Mouse (Mus musculus): ENCODE measurements around the gene Vmac. TPM values are rescaled to one million over a fixed set of nuclear protein-coding genes. Genes with fewer than 3 reads are reported as not detected.

Vmac gene
- polyA plus RNA-seq, 1 experiment: 6.5 TPM

DNA sequence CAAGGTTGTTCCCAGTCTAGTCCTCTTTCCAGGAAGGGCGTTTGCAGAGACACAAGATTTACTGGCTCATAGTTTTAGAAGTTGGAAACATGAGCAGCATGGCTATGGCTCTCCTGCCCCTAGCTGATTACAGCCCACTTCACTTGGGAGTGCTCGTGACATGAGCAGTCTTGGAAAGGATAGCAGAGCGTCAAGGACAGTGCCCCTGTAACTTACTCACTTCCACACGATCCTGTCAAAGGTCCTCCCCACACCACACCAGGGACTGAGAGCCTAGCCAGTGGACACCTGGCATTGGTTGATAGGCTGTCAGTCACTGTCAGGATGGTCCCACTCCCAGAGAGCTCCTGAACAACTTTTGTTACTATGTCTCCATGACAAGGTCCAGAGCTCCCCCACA, 14.8 kb downstream of the Vmac start:
- peaks cover 41% of the 10 kb centered on the region for H3K36me3 ChIP-seq (ENCODE audit: control insufficient read depth, insufficient read depth)
- no peak overlapping the region for H3K4me2 ChIP-seq (ENCODE audit: low read depth)
- no peak overlapping the region for H3ac ChIP-seq (ENCODE audit: control insufficient read depth, insufficient read length)
- no peak for TF ChIP-seq MAX (IDR thresholded peaks at IDR 0.05; ENCODE audit: low read depth)
- TF ChIP-seq MYOG (IDR thresholded peaks at IDR 0.05; ENCODE audit: control insufficient read depth in 1 of 3, insufficient read depth in 1 of 3, insufficient read length in 2 of 3, low read depth in 2 of 3): no peak
- TF ChIP-seq TCF12 (IDR thresholded peaks at IDR 0.05; ENCODE audit: insufficient read depth, poor library complexity, severe bottlenecking): no peak
- TF ChIP-seq E2F4 (IDR thresholded peaks at IDR 0.05; ENCODE audit: insufficient read depth): no peak
- TF ChIP-seq POLR2A (IDR thresholded peaks at IDR 0.05; ENCODE audit: insufficient read length, low read depth): no peak
- no peak for TF ChIP-seq MYOD1 (IDR thresholded peaks at IDR 0.05; ENCODE audit: control insufficient read depth in 1 of 3, insufficient read length in 2 of 3, low read depth in 2 of 3)
- no peak for TF ChIP-seq REST (IDR thresholded peaks at IDR 0.05; ENCODE audit: insufficient read depth, insufficient read length)
- no peak for TF ChIP-seq POLR2AphosphoS2 (IDR thresholded peaks at IDR 0.05; ENCODE audit: insufficient read length, low read depth)
- no peak for TF ChIP-seq TCF3 (IDR thresholded peaks at IDR 0.05; ENCODE audit: insufficient read length, low read depth)
- TF ChIP-seq CEBPB (IDR thresholded peaks at IDR 0.05; ENCODE audit: insufficient read depth, poor library complexity, severe bottlenecking): no peak
- no peak overlapping the region for H3K4me3 ChIP-seq
- no peaks in the 10 kb centered on the region for H3K27me3 ChIP-seq (ENCODE audit: control insufficient read depth, insufficient read depth, insufficient read length)
- no peaks in the 10 kb centered on the region for H3K79me2 ChIP-seq (ENCODE audit: control insufficient read depth, insufficient read depth)

DNA sequence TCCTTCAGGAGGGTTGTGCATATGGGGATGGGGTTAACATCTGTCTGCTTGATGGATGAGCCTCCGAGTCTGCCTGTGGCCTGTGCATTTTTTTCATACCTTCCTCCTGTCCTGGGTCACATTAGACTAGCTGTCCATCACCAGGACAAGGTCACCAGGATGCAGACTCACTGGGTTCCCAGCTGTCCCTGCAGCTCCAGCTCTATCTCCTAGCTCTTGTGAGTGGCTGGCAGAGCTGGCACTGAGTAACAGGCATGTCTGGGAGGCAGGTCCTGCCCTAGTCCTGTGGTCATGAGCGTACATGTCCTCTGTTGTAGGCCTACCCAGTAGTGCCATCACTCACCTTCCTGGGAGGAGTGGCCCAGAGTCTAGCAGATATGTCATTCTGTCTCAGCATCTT, 17.4 kb downstream of the Vmac start:
- no peaks in the 10 kb centered on the region for H3K27me3 ChIP-seq (ENCODE audit: control insufficient read depth, insufficient read depth, insufficient read length)
- H3K79me2 ChIP-seq (ENCODE audit: control insufficient read depth, insufficient read depth): no peaks in the 10 kb centered on the region
- H3ac ChIP-seq (ENCODE audit: control insufficient read depth, insufficient read length): no peak overlapping the region
- no peak overlapping the region for H3K4me2 ChIP-seq (ENCODE audit: low read depth)
- H3K4me3 ChIP-seq: no peak overlapping the region
- TF ChIP-seq E2F4 (IDR thresholded peaks at IDR 0.05; ENCODE audit: insufficient read depth) (no peak), USF1 (IDR thresholded peaks at IDR 0.05; ENCODE audit: low read depth) (no peak), TCF12 (IDR thresholded peaks at IDR 0.05; ENCODE audit: insufficient read depth, poor library complexity, severe bottlenecking) (no peak), POLR2A (IDR thresholded peaks at IDR 0.05; ENCODE audit: insufficient read length, low read depth) (no peak), MAX (IDR thresholded peaks at IDR 0.05; ENCODE audit: low read depth) (no peak), SRF (IDR thresholded peaks at IDR 0.05; ENCODE audit: control insufficient read depth, insufficient read length, low read depth) (no peak), POLR2AphosphoS2 (IDR thresholded peaks at IDR 0.05; ENCODE audit: insufficient read length, low read depth) (no peak), REST (IDR thresholded peaks at IDR 0.05; ENCODE audit: insufficient read depth, insufficient read length) (no peak), MYOG (IDR thresholded peaks at IDR 0.05; ENCODE audit: control insufficient read depth in 1 of 3, insufficient read depth in 1 of 3, insufficient read length in 2 of 3, low read depth in 2 of 3) (no peak), CEBPB (IDR thresholded peaks at IDR 0.05; ENCODE audit: insufficient read depth, poor library complexity, severe bottlenecking) (no peak), TCF3 (IDR thresholded peaks at IDR 0.05; ENCODE audit: insufficient read length, low read depth) (no peak), MYOD1 (IDR thresholded peaks at IDR 0.05; ENCODE audit: control insufficient read depth in 1 of 3, insufficient read length in 2 of 3, low read depth in 2 of 3) (no peak)
- peaks cover 32% of the 10 kb centered on the region for H3K36me3 ChIP-seq (ENCODE audit: control insufficient read depth, insufficient read depth)

GRCm38 (mm10) chr17:56693851-56694310, 23.9 kb downstream of the Vmac start:
- no peak overlapping the region for H3ac ChIP-seq (ENCODE audit: control insufficient read depth, insufficient read length)
- no peak overlapping the region for H3K4me3 ChIP-seq
- no peaks in the 10 kb centered on the region for H3K27me3 ChIP-seq (ENCODE audit: control insufficient read depth, insufficient read depth, insufficient read length)
- no peak overlapping the region for H3K4me2 ChIP-seq (ENCODE audit: low read depth)
- TF ChIP-seq MYOD1 (IDR thresholded peaks at IDR 0.05; ENCODE audit: control insufficient read depth in 1 of 3, insufficient read length in 2 of 3, low read depth in 2 of 3) (no peak), USF1 (IDR thresholded peaks at IDR 0.05; ENCODE audit: low read depth) (peak; percentile 11)
- H3K79me2 ChIP-seq (ENCODE audit: control insufficient read depth, insufficient read depth): peaks cover 28% of the 10 kb centered on the region
- H3K36me3 ChIP-seq (ENCODE audit: control insufficient read depth, insufficient read depth): peaks cover 28% of the 10 kb centered on the region

GRCm38 (mm10) chr17:56693395-56693794, 24.4 kb downstream of the Vmac start:
- H3K4me2 ChIP-seq (ENCODE audit: low read depth): no peak overlapping the region

GRCm38 (mm10) chr17:56688689-56689088, 29.1 kb downstream of the Vmac start:
- H3K4me3 ChIP-seq: no peak overlapping the region
- H3K4me2 ChIP-seq (ENCODE audit: low read depth): no peak overlapping the region
- H3K36me3 ChIP-seq (ENCODE audit: control insufficient read depth, insufficient read depth): peaks cover 19% of the 10 kb centered on the region
- H3ac ChIP-seq (ENCODE audit: control insufficient read depth, insufficient read length): no peak overlapping the region
- peaks cover 56% of the 10 kb centered on the region for H3K79me2 ChIP-seq (ENCODE audit: control insufficient read depth, insufficient read depth)
- no peaks in the 10 kb centered on the region for H3K27me3 ChIP-seq (ENCODE audit: control insufficient read depth, insufficient read depth, insufficient read length)
- no peak for TF ChIP-seq CEBPB (IDR thresholded peaks at IDR 0.05; ENCODE audit: insufficient read depth, poor library complexity, severe bottlenecking)
- no peak for TF ChIP-seq POLR2AphosphoS2 (IDR thresholded peaks at IDR 0.05; ENCODE audit: insufficient read length, low read depth)
- TF ChIP-seq MYOG (IDR thresholded peaks at IDR 0.05; ENCODE audit: control insufficient read depth in 1 of 3, insufficient read depth in 1 of 3, insufficient read length in 2 of 3, low read depth in 2 of 3): peak in 1 of 3 experiments; percentile 28
- TF ChIP-seq MYOD1 (IDR thresholded peaks at IDR 0.05; ENCODE audit: control insufficient read depth in 1 of 3, insufficient read length in 2 of 3, low read depth in 2 of 3): peak in 2 of 3 experiments; percentile 31 to 68

More at GRCm38 (mm10) chr17:56693395-56693794, 24.4 kb downstream of the Vmac start:
- TF ChIP-seq TCF12 (IDR thresholded peaks at IDR 0.05; ENCODE audit: insufficient read depth, poor library complexity, severe bottlenecking): no peak
- no peak for TF ChIP-seq TCF3 (IDR thresholded peaks at IDR 0.05; ENCODE audit: insufficient read length, low read depth)
- no peak for TF ChIP-seq SRF (IDR thresholded peaks at IDR 0.05; ENCODE audit: control insufficient read depth, insufficient read length, low read depth)
- TF ChIP-seq E2F4 (IDR thresholded peaks at IDR 0.05; ENCODE audit: insufficient read depth): no peak
- no peak for TF ChIP-seq CEBPB (IDR thresholded peaks at IDR 0.05; ENCODE audit: insufficient read depth, poor library complexity, severe bottlenecking)
- no peak for TF ChIP-seq POLR2A (IDR thresholded peaks at IDR 0.05; ENCODE audit: insufficient read length, low read depth)
- no peak for TF ChIP-seq USF1 (IDR thresholded peaks at IDR 0.05; ENCODE audit: low read depth)
- TF ChIP-seq REST (IDR thresholded peaks at IDR 0.05; ENCODE audit: insufficient read depth, insufficient read length): no peak
- TF ChIP-seq POLR2AphosphoS2 (IDR thresholded peaks at IDR 0.05; ENCODE audit: insufficient read length, low read depth): no peak
- TF ChIP-seq MYOD1 (IDR thresholded peaks at IDR 0.05; ENCODE audit: control insufficient read depth in 1 of 3, insufficient read length in 2 of 3, low read depth in 2 of 3): no peak
- no peak for TF ChIP-seq MYOG (IDR thresholded peaks at IDR 0.05; ENCODE audit: control insufficient read depth in 1 of 3, insufficient read depth in 1 of 3, insufficient read length in 2 of 3, low read depth in 2 of 3)
- no peak for TF ChIP-seq MAX (IDR thresholded peaks at IDR 0.05; ENCODE audit: low read depth)
- Histone ChIP-seq H3K36me3 (ENCODE audit: control insufficient read depth, insufficient read depth) (peaks cover 23% of the 10 kb centered on the region), H3K27me3 (ENCODE audit: control insufficient read depth, insufficient read depth, insufficient read length) (no peaks in the 10 kb centered on the region), H3K79me2 (ENCODE audit: control insufficient read depth, insufficient read depth) (peaks cover 33% of the 10 kb centered on the region), H3K4me3 (no peak overlapping the region), H3ac (ENCODE audit: control insufficient read depth, insufficient read length) (no peak overlapping the region)
